Mouse (Mus musculus): ENCODE data around the gene Iqck. TPM values are rescaled to one million over a fixed set of nuclear protein-coding genes. Genes with fewer than 3 reads are reported as not detected.

Gene Iqck
- total and polyA plus RNA-seq, 2 experiments from 2014 or later = 0.67 TPM; not detected in 1

GRCm38 (mm10) chr7:118827975-118828416, 27.6 kb upstream of the Iqck start:
- peaks cover 50% of the 10 kb centered on the region for H3K36me3 ChIP-seq (replicated peaks; ENCODE audit: control insufficient read depth, insufficient read depth, low read length)
- ATAC-seq (ENCODE audit: insufficient read depth, low read depth) (no peak; the same call in 1 of the 2 replicates), DNase-seq (ENCODE audit: low spot score) (no peak)
- no peak overlapping the region for H3K27ac ChIP-seq (ENCODE audit: low read depth)
- H3K9me3 ChIP-seq (replicated peaks; ENCODE audit: control insufficient read depth, low read length) = no peaks in the 10 kb centered on the region
- H3K4me1 ChIP-seq (ENCODE audit: control insufficient read depth, insufficient read depth) = no peaks in the 10 kb centered on the region
- H3K27me3 ChIP-seq (ENCODE audit: control insufficient read depth, insufficient read depth, low read length) = no peaks in the 10 kb centered on the region
- H3K4me2 ChIP-seq (ENCODE audit: low read depth, low read length) = no peak overlapping the region
- no peak overlapping the region for H3K4me3 ChIP-seq (ENCODE audit: low read depth, low read length)
- no peak for TF ChIP-seq CTCF (IDR thresholded peaks at IDR 0.05; ENCODE audit: low read depth)
- TF ChIP-seq EP300 (IDR thresholded peaks at IDR 0.05; ENCODE audit: low read depth) = no peak
- H3K9ac ChIP-seq (replicated peaks; ENCODE audit: low read depth, low read length) = no peak overlapping the region
- 67% methylated on average over 5 of the region's 5 CpGs for WGBS

DNA sequence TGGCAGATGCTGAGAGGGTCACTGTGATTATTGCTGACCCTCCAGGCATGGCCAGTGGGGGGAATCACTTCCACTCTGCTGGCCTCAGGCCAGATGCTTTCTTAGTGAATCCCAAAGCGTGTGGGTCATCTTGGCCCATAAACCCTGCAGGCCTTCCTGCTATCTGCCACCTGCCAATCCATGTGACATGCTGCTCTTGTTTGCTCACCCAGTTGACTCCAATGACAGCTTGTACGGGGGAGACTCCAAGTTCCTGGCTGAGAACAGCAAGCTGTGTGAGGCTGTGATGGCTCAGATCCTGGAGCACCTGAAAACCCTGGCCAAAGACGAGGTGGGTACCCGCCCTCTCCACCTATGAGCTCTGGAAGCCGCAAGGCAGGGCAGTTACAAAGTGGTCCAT, 17.7 kb upstream of the Iqck start:
- Histone ChIP-seq H3K4me3 (ENCODE audit: low read depth, low read length) (no peak overlapping the region), H3K4me2 (ENCODE audit: low read depth, low read length) (no peak overlapping the region), H3K36me3 (replicated peaks; ENCODE audit: control insufficient read depth, insufficient read depth, low read length) (peaks cover 79% of the 10 kb centered on the region), H3K27me3 (ENCODE audit: control insufficient read depth, insufficient read depth, low read length) (no peaks in the 10 kb centered on the region), H3K27ac (ENCODE audit: low read depth) (no peak overlapping the region), H3K9ac (replicated peaks; ENCODE audit: low read depth, low read length) (no peak overlapping the region), H3K4me1 (ENCODE audit: control insufficient read depth, insufficient read depth) (no peaks in the 10 kb centered on the region; the same call in 1 of the 2 replicates), H3K9me3 (replicated peaks; ENCODE audit: control insufficient read depth, low read length) (no peaks in the 10 kb centered on the region)
- ATAC-seq (ENCODE audit: insufficient read depth, low read depth) (no peak), DNase-seq (ENCODE audit: low spot score) (no peak)
- TF ChIP-seq EP300 (IDR thresholded peaks at IDR 0.05; ENCODE audit: low read depth) = no peak
- no peak for TF ChIP-seq CTCF (IDR thresholded peaks at IDR 0.05; ENCODE audit: low read depth)
- WGBS = 76% methylated on average over 5 of the region's 5 CpGs

- Histone ChIP-seq H3K4me3 (ENCODE audit: low read depth, low read length) (no peak overlapping the region), H3K36me3 (replicated peaks; ENCODE audit: control insufficient read depth, insufficient read depth, low read length) (peaks cover 81% of the 10 kb centered on the region), H3K9ac (replicated peaks; ENCODE audit: low read depth, low read length) (no peak overlapping the region), H3K9me3 (replicated peaks; ENCODE audit: control insufficient read depth, low read length) (no peaks in the 10 kb centered on the region), H3K4me2 (ENCODE audit: low read depth, low read length) (no peak overlapping the region), H3K27me3 (ENCODE audit: control insufficient read depth, insufficient read depth, low read length) (no peaks in the 10 kb centered on the region), H3K4me1 (ENCODE audit: control insufficient read depth, insufficient read depth) (no peaks in the 10 kb centered on the region; the same call in 1 of the 2 replicates), H3K27ac (ENCODE audit: low read depth) (peak overlapping the region; percentile 32)
- DNase-seq (ENCODE audit: low spot score) = no peak
- ATAC-seq (ENCODE audit: insufficient read depth, low read depth) = no peak; the same call in 1 of the 2 replicates
- WGBS = 42% methylated on average over 8 of the region's 8 CpGs
- TF ChIP-seq CTCF (IDR thresholded peaks at IDR 0.05; ENCODE audit: low read depth) = no peak
- TF ChIP-seq EP300 (IDR thresholded peaks at IDR 0.05; ENCODE audit: low read depth) = no peak
Observed at GRCm38 (mm10) chr7:118841030-118841745, 14.4 kb upstream of the Iqck start.

DNA sequence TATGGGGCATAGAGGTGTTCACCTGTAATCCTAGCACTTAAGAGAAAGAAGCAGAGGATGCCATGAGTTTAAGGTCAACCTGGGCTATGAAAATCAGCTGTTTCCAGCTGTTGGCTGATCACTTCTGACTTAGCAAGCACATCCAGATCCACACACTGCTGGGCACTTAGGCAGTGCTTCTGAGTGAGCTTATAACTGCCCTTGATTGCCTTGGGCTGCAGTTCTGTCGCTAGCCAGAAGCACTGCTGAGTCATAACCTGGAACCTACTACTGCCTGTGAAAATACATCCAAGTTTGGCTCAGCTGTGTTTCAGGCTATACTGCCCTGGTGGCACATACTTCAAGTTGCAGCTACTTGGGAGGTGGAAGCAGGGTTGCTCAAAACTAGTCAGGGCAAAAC, 13.8 kb upstream of the Iqck start:
- TF ChIP-seq EP300 (IDR thresholded peaks at IDR 0.05; ENCODE audit: low read depth) (no peak), CTCF (IDR thresholded peaks at IDR 0.05; ENCODE audit: low read depth) (0 out of 2 replicates have a peak, but pooled peaks have one; percentile 6)
- no peak overlapping the region for H3K9ac ChIP-seq (replicated peaks; ENCODE audit: low read depth, low read length)
- H3K27me3 ChIP-seq (ENCODE audit: control insufficient read depth, insufficient read depth, low read length) = no peaks in the 10 kb centered on the region
- ATAC-seq (ENCODE audit: insufficient read depth, low read depth) (peak; percentile 51; the same call in 1 of the 2 replicates), DNase-seq (ENCODE audit: low spot score) (no peak)
- no peak overlapping the region for H3K4me3 ChIP-seq (ENCODE audit: low read depth, low read length)
- H3K27ac ChIP-seq (ENCODE audit: low read depth) = peak overlapping the region; percentile 32; the same call in 1 of the 2 replicates
- H3K4me1 ChIP-seq (ENCODE audit: control insufficient read depth, insufficient read depth) = no peaks in the 10 kb centered on the region; the same call in 1 of the 2 replicates
- peaks cover 81% of the 10 kb centered on the region for H3K36me3 ChIP-seq (replicated peaks; ENCODE audit: control insufficient read depth, insufficient read depth, low read length)
- no peak overlapping the region for H3K4me2 ChIP-seq (ENCODE audit: low read depth, low read length)
- 21% methylated on average over 1 of the region's 1 CpGs for WGBS
- H3K9me3 ChIP-seq (replicated peaks; ENCODE audit: control insufficient read depth, low read length) = no peaks in the 10 kb centered on the region

GRCm38 (mm10) chr7:118842938-118843337, 12.6 kb upstream of the Iqck start:
- H3K27me3 ChIP-seq (ENCODE audit: control insufficient read depth, insufficient read depth, low read length) = no peaks in the 10 kb centered on the region
- H3K27ac ChIP-seq (ENCODE audit: low read depth) = no peak overlapping the region
- no peak for TF ChIP-seq CTCF (IDR thresholded peaks at IDR 0.05; ENCODE audit: low read depth)
- no peak for TF ChIP-seq EP300 (IDR thresholded peaks at IDR 0.05; ENCODE audit: low read depth)
- peaks cover 80% of the 10 kb centered on the region for H3K36me3 ChIP-seq (replicated peaks; ENCODE audit: control insufficient read depth, insufficient read depth, low read length)
- H3K9me3 ChIP-seq (replicated peaks; ENCODE audit: control insufficient read depth, low read length) = no peaks in the 10 kb centered on the region
- 56% methylated on average over 4 of the region's 4 CpGs for WGBS
- no peak overlapping the region for H3K4me2 ChIP-seq (ENCODE audit: low read depth, low read length)
- H3K4me3 ChIP-seq (ENCODE audit: low read depth, low read length) = no peak overlapping the region
- ATAC-seq (ENCODE audit: insufficient read depth, low read depth) = no peak
- no peaks in the 10 kb centered on the region; the same call in 1 of the 2 replicates for H3K4me1 ChIP-seq (ENCODE audit: control insufficient read depth, insufficient read depth)
- no peak for DNase-seq (ENCODE audit: low spot score)
- no peak overlapping the region for H3K9ac ChIP-seq (replicated peaks; ENCODE audit: low read depth, low read length)

All from heart, postnatal 0 days (tissue).